Mouse (Mus musculus): ENCODE data around the gene Ccdc74a. TPM values are rescaled to one million over a fixed set of nuclear protein-coding genes. Genes with fewer than 3 reads are reported as not detected.

The Ccdc74a gene
- polyA plus RNA-seq, 1 experiment from 2014 or later = 7.7 TPM

DNA sequence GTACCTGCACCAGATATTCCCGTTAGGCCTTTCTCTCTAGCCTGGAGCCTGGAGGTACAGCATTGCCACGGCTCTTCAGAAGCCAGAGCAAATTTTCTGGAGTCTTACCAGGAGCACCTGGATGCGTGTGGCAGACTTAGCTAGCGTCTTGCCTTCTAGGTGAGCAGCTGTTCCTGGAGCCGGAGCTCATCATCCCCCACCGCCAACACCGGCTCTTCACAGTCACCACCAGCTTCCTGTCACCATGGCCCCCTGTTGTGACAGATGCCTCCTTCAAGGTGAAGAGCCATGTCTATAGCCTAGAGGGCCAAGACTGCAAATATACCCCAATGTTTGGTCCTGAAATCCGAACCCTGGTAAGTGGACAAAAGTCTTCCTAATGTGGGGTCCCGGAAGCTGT is 5.6 kb upstream of the Ccdc74a start:
- Histone ChIP-seq H3K4me3 (ENCODE audit: low read length) (no peak overlapping the region), H3K4me2 (replicated peaks; ENCODE audit: low read depth, low read length) (no peak overlapping the region), H3K27me3 (ENCODE audit: insufficient read depth, low read length) (no peaks in the 10 kb centered on the region), H3K9me3 (ENCODE audit: low read length) (no peaks in the 10 kb centered on the region), H3K36me3 (ENCODE audit: insufficient read depth, low read length) (peaks cover 41% of the 10 kb centered on the region), H3K9ac (replicated peaks; ENCODE audit: low read length) (no peak overlapping the region), H3K4me1 (ENCODE audit: insufficient read depth, low read length) (no peaks in the 10 kb centered on the region), H3K27ac (ENCODE audit: low read length) (no peak overlapping the region)
- no peak for ATAC-seq (ENCODE audit: low FRiP score, low TSS enrichment)
- WGBS = 91% methylated on average over 9 of the region's 9 CpGs

GRCm38 (mm10) chr16:17641301-17641700 is 5.0 kb upstream of the Ccdc74a start:
- no peaks in the 10 kb centered on the region for H3K27me3 ChIP-seq (ENCODE audit: insufficient read depth, low read length)
- H3K9me3 ChIP-seq (ENCODE audit: low read length) = no peaks in the 10 kb centered on the region
- ATAC-seq (ENCODE audit: low FRiP score, low TSS enrichment) = no peak
- peaks cover 3% of the 10 kb centered on the region for H3K4me1 ChIP-seq (ENCODE audit: insufficient read depth, low read length)
- WGBS = 81% methylated on average over 6 of the region's 6 CpGs
- no peak overlapping the region for H3K4me3 ChIP-seq (ENCODE audit: low read length)
- peaks cover 41% of the 10 kb centered on the region for H3K36me3 ChIP-seq (ENCODE audit: insufficient read depth, low read length)
- H3K9ac ChIP-seq (replicated peaks; ENCODE audit: low read length) = no peak overlapping the region
- no peak overlapping the region for H3K4me2 ChIP-seq (replicated peaks; ENCODE audit: low read depth, low read length)
- H3K27ac ChIP-seq (ENCODE audit: low read length) = no peak overlapping the region

DNA sequence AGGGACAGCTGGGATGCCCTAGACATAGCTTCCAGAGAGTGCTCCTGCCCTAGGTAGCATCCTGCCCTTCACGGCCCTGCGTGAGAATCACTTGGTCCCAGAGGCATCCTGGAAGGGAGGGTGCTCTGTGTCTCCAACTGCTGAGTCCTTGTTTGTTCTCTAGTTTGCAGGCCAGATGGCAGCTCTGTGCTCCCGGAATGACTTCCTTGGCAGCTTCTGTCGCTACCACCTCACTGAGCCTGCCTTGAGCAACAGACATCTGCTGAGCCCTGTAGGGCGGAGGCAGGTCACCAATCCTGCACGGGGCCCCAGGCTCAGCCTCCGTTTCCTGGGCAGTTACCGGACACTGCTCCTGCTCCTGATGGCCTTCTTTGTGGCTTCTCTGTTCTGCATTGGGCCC is 4.0 kb upstream of the Ccdc74a start:
- H3K9ac ChIP-seq (replicated peaks; ENCODE audit: low read length) = no peak overlapping the region
- ATAC-seq (ENCODE audit: low FRiP score, low TSS enrichment) = no peak
- H3K27me3 ChIP-seq (ENCODE audit: insufficient read depth, low read length) = no peaks in the 10 kb centered on the region
- no peak overlapping the region for H3K4me2 ChIP-seq (replicated peaks; ENCODE audit: low read depth, low read length)
- peaks cover 41% of the 10 kb centered on the region for H3K36me3 ChIP-seq (ENCODE audit: insufficient read depth, low read length)
- no peaks in the 10 kb centered on the region for H3K9me3 ChIP-seq (ENCODE audit: low read length)
- H3K4me3 ChIP-seq (ENCODE audit: low read length) = no peak overlapping the region
- H3K4me1 ChIP-seq (ENCODE audit: insufficient read depth, low read length) = peaks cover 10% of the 10 kb centered on the region
- WGBS = 84% methylated on average over 8 of the region's 8 CpGs
- H3K27ac ChIP-seq (ENCODE audit: low read length) = no peak overlapping the region

GRCm38 (mm10) chr16:17643437-17643990 is 2.8 kb upstream of the Ccdc74a start:
- Histone ChIP-seq H3K27me3 (ENCODE audit: insufficient read depth, low read length) (no peaks in the 10 kb centered on the region), H3K27ac (ENCODE audit: low read length) (no peak overlapping the region), H3K4me3 (ENCODE audit: low read length) (no peak overlapping the region), H3K36me3 (ENCODE audit: insufficient read depth, low read length) (peaks cover 35% of the 10 kb centered on the region), H3K4me2 (replicated peaks; ENCODE audit: low read depth, low read length) (no peak overlapping the region), H3K4me1 (ENCODE audit: insufficient read depth, low read length) (peaks cover 13% of the 10 kb centered on the region), H3K9ac (replicated peaks; ENCODE audit: low read length) (no peak overlapping the region), H3K9me3 (ENCODE audit: low read length) (no peaks in the 10 kb centered on the region)
- ATAC-seq (ENCODE audit: low FRiP score, low TSS enrichment) = no peak
- 86% methylated on average over 4 of the region's 4 CpGs for WGBS

DNA sequence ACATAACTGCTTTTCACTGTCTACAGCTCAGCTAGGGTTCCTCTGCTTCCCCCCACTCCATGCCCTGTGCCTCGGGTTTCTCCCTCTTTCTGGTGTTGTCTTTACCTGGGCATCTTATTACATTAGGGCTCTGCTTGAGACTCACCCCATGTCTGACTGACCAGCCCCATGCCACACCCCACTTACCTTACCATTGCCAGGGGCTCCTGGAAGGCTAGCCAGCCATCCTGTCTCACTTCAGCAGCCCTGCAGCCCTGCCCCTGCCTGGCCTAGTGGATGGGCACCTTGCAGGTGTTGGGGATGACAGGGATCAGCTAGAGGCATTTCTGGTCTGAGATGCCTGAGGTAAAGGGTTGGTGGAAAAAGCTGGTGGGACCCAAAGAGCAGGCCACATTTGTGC is 886 bp downstream of the Ccdc74a start:
- ATAC-seq (ENCODE audit: low FRiP score, low TSS enrichment) = 0 out of 2 replicates have a peak, but pooled peaks have one; percentile 17
- Histone ChIP-seq H3K4me1 (ENCODE audit: insufficient read depth, low read length) (peaks cover 13% of the 10 kb centered on the region), H3K9me3 (ENCODE audit: low read length) (no peaks in the 10 kb centered on the region), H3K27me3 (ENCODE audit: insufficient read depth, low read length) (no peaks in the 10 kb centered on the region), H3K27ac (ENCODE audit: low read length) (no peak overlapping the region), H3K4me3 (ENCODE audit: low read length) (peak overlapping the region; percentile 65; the same call in 1 of the 2 replicates), H3K9ac (replicated peaks; ENCODE audit: low read length) (peak overlapping the region; percentile 73), H3K4me2 (replicated peaks; ENCODE audit: low read depth, low read length) (peak overlapping the region; percentile 91), H3K36me3 (ENCODE audit: insufficient read depth, low read length) (peaks cover 12% of the 10 kb centered on the region)
- 8% methylated on average over 1 of the region's 1 CpGs for WGBS

GRCm38 (mm10) chr16:17647566-17648340 is 1.5 kb downstream of the Ccdc74a start:
- peaks cover 13% of the 10 kb centered on the region for H3K4me1 ChIP-seq (ENCODE audit: insufficient read depth, low read length)
- no peak overlapping the region for H3K4me3 ChIP-seq (ENCODE audit: low read length)
- no peaks in the 10 kb centered on the region for H3K27me3 ChIP-seq (ENCODE audit: insufficient read depth, low read length)
- H3K27ac ChIP-seq (ENCODE audit: low read length) = no peak overlapping the region
- H3K4me2 ChIP-seq (replicated peaks; ENCODE audit: low read depth, low read length) = no peak overlapping the region
- peaks cover 18% of the 10 kb centered on the region for H3K36me3 ChIP-seq (ENCODE audit: insufficient read depth, low read length)
- no peak for ATAC-seq (ENCODE audit: low FRiP score, low TSS enrichment)
- no peaks in the 10 kb centered on the region for H3K9me3 ChIP-seq (ENCODE audit: low read length)
- 84% methylated on average over 10 of the region's 10 CpGs for WGBS
- no peak overlapping the region for H3K9ac ChIP-seq (replicated peaks; ENCODE audit: low read length)

- H3K4me1 ChIP-seq (ENCODE audit: insufficient read depth, low read length) = peaks cover 13% of the 10 kb centered on the region
- no peaks in the 10 kb centered on the region for H3K9me3 ChIP-seq (ENCODE audit: low read length)
- WGBS = 90% methylated on average over 16 of the region's 16 CpGs
- no peak overlapping the region for H3K27ac ChIP-seq (ENCODE audit: low read length)
- no peak overlapping the region for H3K4me3 ChIP-seq (ENCODE audit: low read length)
- H3K4me2 ChIP-seq (replicated peaks; ENCODE audit: low read depth, low read length) = no peak overlapping the region
- no peak overlapping the region for H3K9ac ChIP-seq (replicated peaks; ENCODE audit: low read length)
- ATAC-seq (ENCODE audit: low FRiP score, low TSS enrichment) = no peak
- H3K27me3 ChIP-seq (ENCODE audit: insufficient read depth, low read length) = no peaks in the 10 kb centered on the region
- H3K36me3 ChIP-seq (ENCODE audit: insufficient read depth, low read length) = peaks cover 37% of the 10 kb centered on the region
These were observed 3.8 kb downstream of the Ccdc74a start for GRCm38 (mm10) chr16:17649925-17650605.

GRCm38 (mm10) chr16:17650711-17651110 is 4.4 kb downstream of the Ccdc74a start:
- no peaks in the 10 kb centered on the region for H3K27me3 ChIP-seq (ENCODE audit: insufficient read depth, low read length)
- H3K4me1 ChIP-seq (ENCODE audit: insufficient read depth, low read length) = peaks cover 13% of the 10 kb centered on the region
- no peak for ATAC-seq (ENCODE audit: low FRiP score, low TSS enrichment)
- no peaks in the 10 kb centered on the region for H3K9me3 ChIP-seq (ENCODE audit: low read length)
- 89% methylated on average over 1 of the region's 1 CpGs for WGBS
- no peak overlapping the region for H3K27ac ChIP-seq (ENCODE audit: low read length)
- peaks cover 42% of the 10 kb centered on the region for H3K36me3 ChIP-seq (ENCODE audit: insufficient read depth, low read length)
- H3K9ac ChIP-seq (replicated peaks; ENCODE audit: low read length) = no peak overlapping the region
- no peak overlapping the region for H3K4me2 ChIP-seq (replicated peaks; ENCODE audit: low read depth, low read length)
- no peak overlapping the region for H3K4me3 ChIP-seq (ENCODE audit: low read length)

- no peaks in the 10 kb centered on the region for H3K9me3 ChIP-seq (ENCODE audit: low read length)
- no peak overlapping the region for H3K4me3 ChIP-seq (ENCODE audit: low read length)
- ATAC-seq (ENCODE audit: low FRiP score, low TSS enrichment) = no peak
- no peak overlapping the region for H3K4me2 ChIP-seq (replicated peaks; ENCODE audit: low read depth, low read length)
- no peak overlapping the region for H3K9ac ChIP-seq (replicated peaks; ENCODE audit: low read length)
- peaks cover 49% of the 10 kb centered on the region for H3K36me3 ChIP-seq (ENCODE audit: insufficient read depth, low read length)
- WGBS = 93% methylated on average over 4 of the region's 4 CpGs
- no peaks in the 10 kb centered on the region for H3K4me1 ChIP-seq (ENCODE audit: insufficient read depth, low read length)
- no peak overlapping the region for H3K27ac ChIP-seq (ENCODE audit: low read length)
- H3K27me3 ChIP-seq (ENCODE audit: insufficient read depth, low read length) = no peaks in the 10 kb centered on the region
These were observed 6.3 kb downstream of the Ccdc74a start for GRCm38 (mm10) chr16:17652607-17653006.

DNA sequence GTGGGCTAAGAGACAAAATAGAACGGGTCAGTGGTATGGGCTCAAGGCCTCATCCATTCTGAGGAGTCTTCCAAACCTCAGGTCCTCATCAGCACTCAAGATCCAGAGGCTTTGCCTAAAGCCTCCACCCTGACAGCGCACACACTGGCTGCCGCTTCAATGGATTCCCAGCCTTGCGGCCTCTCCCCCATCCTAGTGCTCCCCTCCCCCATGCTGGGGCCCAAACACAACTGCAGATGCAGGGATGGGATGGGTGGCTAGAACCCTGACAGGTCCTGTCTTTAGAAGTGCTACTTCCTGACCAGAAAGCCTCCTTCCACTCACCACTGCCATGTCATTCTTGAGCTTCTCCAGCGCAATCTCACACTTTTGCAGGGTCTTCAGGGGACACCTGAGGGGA is 7.3 kb downstream of the Ccdc74a start:
- H3K4me3 ChIP-seq (ENCODE audit: low read length) = no peak overlapping the region
- H3K9ac ChIP-seq (replicated peaks; ENCODE audit: low read length) = no peak overlapping the region
- H3K27me3 ChIP-seq (ENCODE audit: insufficient read depth, low read length) = no peaks in the 10 kb centered on the region
- H3K9me3 ChIP-seq (ENCODE audit: low read length) = no peaks in the 10 kb centered on the region
- no peak overlapping the region for H3K27ac ChIP-seq (ENCODE audit: low read length)
- ATAC-seq (ENCODE audit: low FRiP score, low TSS enrichment) = no peak
- H3K36me3 ChIP-seq (ENCODE audit: insufficient read depth, low read length) = peaks cover 54% of the 10 kb centered on the region
- WGBS = 92% methylated on average over 5 of the region's 5 CpGs
- no peak overlapping the region for H3K4me2 ChIP-seq (replicated peaks; ENCODE audit: low read depth, low read length)
- H3K4me1 ChIP-seq (ENCODE audit: insufficient read depth, low read length) = no peaks in the 10 kb centered on the region

Data from kidney, embryonic 16.5 days (tissue).